Mouse (Mus musculus) intestine, embryonic 15.5 days (tissue): ENCODE data around the gene Antxr1. TPM values are rescaled to one million over a fixed set of nuclear protein-coding genes. Genes with fewer than 3 reads are reported as not detected.

ENCODE experiments used
- ATAC-seq: fragments of 200-750 bp; cut with Nextera tagmentation; 2 replicates; pipeline ENCODE4 v1.8.0; 2017; ENCODE audit warnings: moderate TSS enrichment, moderate library complexity
- H3K27ac ChIP-seq: fragments of 300-500 bp; sonication (generic); 2 replicates; pipeline ENCODE4 v1.5.1; 2015; ENCODE audit warnings: mild to moderate bottlenecking, inconsistent platforms
- H3K27me3 ChIP-seq: fragments of 300-500 bp; sonication (generic); replicated peaks from 2 replicates; pipeline ENCODE4 v1.6.1; 2015; ENCODE audit warnings: inconsistent platforms
- H3K36me3 ChIP-seq: fragments of 300-500 bp; sonication (generic); 2 replicates; pipeline ENCODE4 v1.6.1; 2015; ENCODE audit warnings: inconsistent platforms
- H3K4me1 ChIP-seq: fragments of 300-500 bp; sonication (generic); replicated peaks from 2 replicates; pipeline ENCODE4 v1.6.1; 2015; ENCODE audit warnings: inconsistent platforms
- H3K4me2 ChIP-seq: fragments of 300-500 bp; sonication (generic); replicated peaks from 2 replicates; pipeline ENCODE4 v1.6.1; 2015; ENCODE audit warnings: mild to moderate bottlenecking, inconsistent platforms
- H3K4me3 ChIP-seq: fragments of 300-500 bp; sonication (generic); replicated peaks from 2 replicates; pipeline ENCODE4 v1.5.1; 2015; ENCODE audit warnings: inconsistent platforms
- H3K9ac ChIP-seq: fragments of 300-500 bp; sonication (generic); 2 replicates; pipeline ENCODE4 v1.6.1; 2015; ENCODE audit warnings: inconsistent platforms
- H3K9me3 ChIP-seq: fragments of 300-500 bp; sonication (generic); 2 replicates; pipeline ENCODE4 v1.6.1; 2016; ENCODE audit warnings: inconsistent platforms
- WGBS: fragments of 180-500 bp; shearing (Covaris S2); methylation state at CpG from one replicate; pipeline ENCODE4 v1.1.7; 2015; 5-methylcytosine and 5-hydroxymethylcytosine counted together
- polyA plus RNA-seq: library from polyadenylated mRNA; unstranded; fragments of >200 nt; fragmentation: Nextera tagmentation; extraction: Ambion mirVana; gene quantifications from 2 replicates; pipeline ENCODE4 v1.2.1, GENCODE M21; 2015

The Antxr1 gene
- polyA plus RNA-seq, 1 experiment from 2014 or later = 5.9 TPM

- no peak overlapping the region for H3K27ac ChIP-seq
- no peaks in the 10 kb centered on the region for H3K27me3 ChIP-seq
- no peaks in the 10 kb centered on the region for H3K36me3 ChIP-seq
- ATAC-seq = no peak
- no peak overlapping the region for H3K4me3 ChIP-seq
- H3K9ac ChIP-seq = no peak overlapping the region
- no peak overlapping the region for H3K4me2 ChIP-seq
- no peaks in the 10 kb centered on the region for H3K4me1 ChIP-seq
- H3K9me3 ChIP-seq = no peaks in the 10 kb centered on the region
- 79% methylated on average over 12 of the region's 12 CpGs for WGBS
These were observed 168.8 kb downstream of the Antxr1 start for GRCm38 (mm10) chr6:87166673-87167305.

DNA sequence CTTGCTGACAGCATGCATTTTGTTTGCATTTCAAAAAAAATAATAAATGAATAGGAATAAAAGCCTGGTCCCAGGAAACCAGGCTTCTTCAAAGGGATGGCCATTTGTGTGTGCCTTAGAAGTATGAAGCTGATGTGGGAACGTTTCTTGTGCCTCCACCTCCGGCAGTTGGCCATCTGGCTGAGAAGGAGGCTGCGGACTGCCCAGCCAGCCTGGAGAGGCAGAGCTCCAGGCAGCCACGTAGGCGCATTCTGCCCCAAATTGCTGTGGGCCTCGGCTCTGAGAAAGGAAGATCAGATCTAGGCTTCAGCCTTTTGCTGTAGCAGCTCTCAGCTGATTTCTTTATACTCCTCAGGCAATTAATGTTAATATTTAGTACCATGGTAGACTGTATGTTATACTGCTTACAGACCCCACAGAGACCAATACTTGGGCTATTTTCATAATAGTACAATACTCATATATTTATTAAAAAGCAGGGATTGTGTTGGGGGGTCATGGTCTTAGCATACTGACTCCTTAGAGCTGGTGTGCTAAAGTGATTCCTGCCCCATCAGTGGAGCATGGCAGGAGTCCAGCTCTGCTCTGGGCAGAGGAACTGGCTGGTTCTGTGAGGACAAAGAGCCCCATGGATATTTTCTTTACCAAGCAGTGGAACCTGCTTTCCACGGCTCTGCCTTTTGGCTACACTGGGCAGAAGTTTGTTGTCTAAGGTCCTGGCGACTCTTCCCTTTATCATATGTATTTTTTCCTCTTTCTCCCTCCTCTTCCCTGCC lies 169.9 kb downstream of the Antxr1 start:
- Histone ChIP-seq H3K4me2 (no peak overlapping the region), H3K27ac (no peak overlapping the region), H3K4me1 (no peaks in the 10 kb centered on the region), H3K9me3 (no peaks in the 10 kb centered on the region), H3K36me3 (no peaks in the 10 kb centered on the region), H3K27me3 (no peaks in the 10 kb centered on the region), H3K9ac (no peak overlapping the region), H3K4me3 (no peak overlapping the region)
- no peak for ATAC-seq
- 76% methylated on average over 8 of the region's 8 CpGs for WGBS

DNA sequence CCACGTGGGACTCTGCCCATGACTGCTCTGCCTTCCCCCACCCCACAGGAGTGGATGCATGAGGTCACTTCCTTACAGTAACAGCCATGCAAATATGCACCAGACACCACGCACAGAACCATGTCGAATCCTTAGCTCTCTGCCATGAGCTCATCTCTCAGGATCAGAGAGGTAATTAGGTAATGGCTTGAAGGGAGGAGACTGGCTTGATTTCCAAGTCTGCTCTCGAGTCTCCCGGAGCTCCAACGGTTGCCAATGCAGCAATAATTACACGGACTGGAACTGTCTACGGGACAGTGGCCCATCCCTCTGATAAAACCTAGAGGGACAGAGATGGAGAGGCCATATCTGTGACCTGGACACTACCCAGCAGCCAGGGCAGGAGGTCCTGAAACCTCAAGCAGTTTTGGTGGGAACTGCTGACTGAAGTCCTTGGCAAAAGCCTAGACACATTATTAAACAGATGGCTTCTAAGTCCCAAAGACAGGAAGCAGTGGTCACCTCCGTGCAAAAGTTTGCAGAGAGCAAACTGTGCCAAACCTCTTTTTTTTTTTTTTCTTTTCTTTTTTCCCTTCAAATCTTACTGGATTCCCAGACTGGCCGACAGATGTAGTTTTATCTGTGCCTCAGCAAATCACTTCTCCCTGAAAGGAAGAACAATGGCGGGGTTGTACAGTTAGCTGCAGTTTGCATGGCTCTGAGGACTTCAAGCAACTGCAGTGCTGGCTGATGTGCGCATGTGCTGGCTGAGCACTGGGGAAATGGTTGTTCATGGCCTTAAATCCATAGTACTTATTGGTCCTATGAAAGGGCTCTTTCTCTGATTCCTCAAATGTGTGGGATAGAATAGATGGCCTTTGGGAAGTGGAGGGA lies 174.0 kb downstream of the Antxr1 start:
- Histone ChIP-seq H3K36me3 (no peaks in the 10 kb centered on the region), H3K9me3 (no peaks in the 10 kb centered on the region), H3K9ac (no peak overlapping the region), H3K27me3 (no peaks in the 10 kb centered on the region), H3K4me1 (no peaks in the 10 kb centered on the region), H3K4me3 (no peak overlapping the region), H3K4me2 (no peak overlapping the region), H3K27ac (no peak overlapping the region)
- 61% methylated on average over 12 of the region's 12 CpGs for whole genome bisulfite sequencing
- peak; percentile 39; the same call in 1 of the 2 replicates for ATAC-seq

GRCm38 (mm10) chr6:87160196-87160595 lies 175.4 kb downstream of the Antxr1 start:
- H3K9ac ChIP-seq = no peak overlapping the region
- no peaks in the 10 kb centered on the region for H3K27me3 ChIP-seq
- H3K4me3 ChIP-seq = no peak overlapping the region
- 74% methylated on average over 5 of the region's 5 CpGs for WGBS
- no peak for ATAC-seq
- no peak overlapping the region for H3K4me2 ChIP-seq
- no peaks in the 10 kb centered on the region for H3K36me3 ChIP-seq
- no peaks in the 10 kb centered on the region for H3K4me1 ChIP-seq
- no peaks in the 10 kb centered on the region for H3K9me3 ChIP-seq
- no peak overlapping the region for H3K27ac ChIP-seq

GRCm38 (mm10) chr6:87158062-87158623 lies 177.5 kb downstream of the Antxr1 start:
- no peak overlapping the region for H3K4me2 ChIP-seq
- no peaks in the 10 kb centered on the region for H3K4me1 ChIP-seq
- H3K9me3 ChIP-seq = no peaks in the 10 kb centered on the region
- no peak overlapping the region for H3K27ac ChIP-seq
- H3K4me3 ChIP-seq = no peak overlapping the region
- H3K9ac ChIP-seq = no peak overlapping the region
- no peaks in the 10 kb centered on the region for H3K27me3 ChIP-seq
- ATAC-seq = no peak
- H3K36me3 ChIP-seq = no peaks in the 10 kb centered on the region
- 83% methylated on average over 7 of the region's 7 CpGs for WGBS

DNA sequence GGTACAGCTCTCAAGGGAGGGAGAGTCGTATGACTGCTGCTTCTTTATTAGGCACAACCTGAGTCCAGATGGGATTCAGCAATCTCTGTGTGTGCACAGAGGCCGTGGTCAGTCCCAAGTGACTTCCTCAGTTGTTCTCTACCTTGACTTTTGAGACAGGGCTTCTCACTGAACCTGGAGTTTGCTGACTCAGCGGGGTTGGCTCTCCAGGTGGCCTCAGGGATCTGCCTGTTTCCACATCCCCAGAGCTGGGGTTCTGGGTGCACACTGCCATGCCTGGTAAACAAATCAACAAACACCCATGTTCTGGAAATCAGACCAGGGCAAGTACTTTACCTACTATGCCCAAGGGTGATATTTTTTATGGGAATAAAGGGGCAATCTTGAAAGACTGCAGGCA lies 181.8 kb downstream of the Antxr1 start:
- WGBS = 83% methylated on average over 3 of the region's 3 CpGs
- H3K9me3 ChIP-seq = no peaks in the 10 kb centered on the region
- H3K4me3 ChIP-seq = no peak overlapping the region
- H3K4me2 ChIP-seq = no peak overlapping the region
- no peaks in the 10 kb centered on the region for H3K27me3 ChIP-seq
- no peak overlapping the region for H3K27ac ChIP-seq
- no peak for ATAC-seq
- H3K9ac ChIP-seq = no peak overlapping the region
- H3K36me3 ChIP-seq = no peaks in the 10 kb centered on the region
- no peaks in the 10 kb centered on the region for H3K4me1 ChIP-seq

DNA sequence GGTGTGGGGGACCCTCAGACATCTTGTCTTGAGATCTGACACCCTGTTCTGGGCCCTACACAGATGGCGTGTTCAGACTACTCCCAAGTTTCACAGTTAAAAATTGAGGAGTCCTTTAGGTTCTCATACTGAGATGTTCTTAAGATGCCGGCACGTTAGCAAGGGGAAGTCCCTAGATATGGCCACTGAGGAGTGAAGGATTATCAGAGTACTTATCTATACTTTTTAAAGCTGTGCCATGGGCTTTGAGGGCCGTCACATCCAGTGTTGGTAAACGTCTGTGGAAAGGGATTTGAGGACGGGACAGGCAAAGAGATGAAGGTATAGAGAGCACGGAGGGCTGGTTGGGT lies 182.4 kb downstream of the Antxr1 start:
- Histone ChIP-seq H3K27me3 (no peaks in the 10 kb centered on the region), H3K36me3 (no peaks in the 10 kb centered on the region), H3K27ac (no peak overlapping the region), H3K9ac (no peak overlapping the region), H3K4me2 (no peak overlapping the region), H3K9me3 (no peaks in the 10 kb centered on the region), H3K4me1 (no peaks in the 10 kb centered on the region), H3K4me3 (no peak overlapping the region)
- no peak for ATAC-seq
- WGBS = 72% methylated on average over 7 of the region's 7 CpGs

- no peak overlapping the region for H3K4me2 ChIP-seq
- no peaks in the 10 kb centered on the region for H3K36me3 ChIP-seq
- no peaks in the 10 kb centered on the region for H3K4me1 ChIP-seq
- no peaks in the 10 kb centered on the region for H3K27me3 ChIP-seq
- no peak overlapping the region for H3K27ac ChIP-seq
- no peak; the same call in 1 of the 2 replicates for ATAC-seq
- H3K9ac ChIP-seq = no peak overlapping the region
- no peak overlapping the region for H3K4me3 ChIP-seq
- WGBS = 68% methylated on average over 21 of the region's 21 CpGs
- H3K9me3 ChIP-seq = no peaks in the 10 kb centered on the region
These were observed 183.0 kb downstream of the Antxr1 start for GRCm38 (mm10) chr6:87152461-87153230.

DNA sequence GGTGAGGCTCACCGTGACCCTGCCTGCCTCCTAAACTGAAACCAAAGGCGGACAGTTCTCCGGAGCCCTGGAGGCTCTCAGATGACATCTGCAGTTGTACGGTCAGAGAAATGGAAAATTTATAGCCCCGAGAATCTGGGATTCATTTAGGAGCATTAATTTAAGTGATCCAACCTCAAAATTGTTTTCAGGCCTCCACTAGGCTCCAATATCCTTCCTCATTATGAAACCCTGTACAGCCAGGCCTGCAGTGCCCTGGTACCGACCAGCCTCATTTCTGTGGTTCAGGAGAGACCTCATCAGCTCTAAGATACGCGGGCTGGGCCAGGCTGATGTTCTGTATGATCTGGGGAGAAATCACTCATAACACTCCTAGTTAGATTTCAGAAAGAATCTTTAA lies 184.2 kb downstream of the Antxr1 start:
- Histone ChIP-seq H3K4me3 (no peak overlapping the region), H3K4me2 (no peak overlapping the region), H3K27me3 (no peaks in the 10 kb centered on the region), H3K9ac (no peak overlapping the region), H3K4me1 (no peaks in the 10 kb centered on the region), H3K9me3 (no peaks in the 10 kb centered on the region), H3K27ac (no peak overlapping the region), H3K36me3 (no peaks in the 10 kb centered on the region)
- ATAC-seq = no peak
- 89% methylated on average over 8 of the region's 8 CpGs for WGBS

DNA sequence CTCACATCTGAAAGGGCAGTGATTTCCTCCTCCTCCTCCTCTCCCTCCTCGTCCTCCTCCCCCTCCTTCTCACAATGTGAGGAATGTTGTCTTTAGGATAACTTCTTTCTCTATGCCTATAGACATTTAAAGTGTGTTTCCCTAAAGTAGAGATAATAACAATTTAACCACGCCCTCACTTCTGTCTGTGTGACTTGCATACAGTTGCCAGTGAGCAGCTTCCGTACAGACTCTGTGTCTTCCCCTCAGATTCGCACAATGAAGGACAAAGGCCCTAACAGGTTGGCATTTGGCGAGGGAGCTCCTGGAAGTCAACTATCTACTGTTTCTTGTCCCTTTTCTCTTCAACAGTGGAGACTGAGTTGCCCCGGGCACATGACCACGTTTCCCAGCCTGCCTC lies 185.2 kb downstream of the Antxr1 start:
- Histone ChIP-seq H3K4me2 (no peak overlapping the region), H3K9me3 (no peaks in the 10 kb centered on the region), H3K4me3 (no peak overlapping the region), H3K27me3 (no peaks in the 10 kb centered on the region), H3K4me1 (no peaks in the 10 kb centered on the region), H3K36me3 (no peaks in the 10 kb centered on the region), H3K9ac (no peak overlapping the region), H3K27ac (no peak overlapping the region)
- 75% methylated on average over 7 of the region's 7 CpGs for WGBS
- no peak for ATAC-seq

DNA sequence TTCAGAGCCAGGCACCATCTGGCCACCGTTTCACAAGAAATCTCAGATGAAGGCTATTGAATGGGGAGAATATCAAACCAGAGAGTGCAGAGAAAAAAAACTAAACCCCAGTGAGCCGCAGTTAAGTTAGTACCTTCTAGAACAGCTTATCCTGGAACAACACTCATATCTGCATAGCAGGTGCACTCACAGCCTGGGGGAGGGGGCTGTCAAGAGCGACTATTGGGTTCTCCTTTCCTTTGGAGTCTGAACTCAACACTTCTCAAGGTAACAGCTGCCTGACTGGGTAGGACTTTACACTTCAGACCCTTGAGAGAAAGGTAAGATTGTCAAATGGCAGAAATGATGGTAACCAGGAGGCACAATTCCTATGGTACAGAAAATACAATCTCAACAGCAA lies 187.7 kb downstream of the Antxr1 start:
- 80% methylated on average over 3 of the region's 3 CpGs for WGBS
- Histone ChIP-seq H3K9me3 (no peaks in the 10 kb centered on the region), H3K4me1 (no peaks in the 10 kb centered on the region), H3K36me3 (no peaks in the 10 kb centered on the region), H3K27ac (no peak overlapping the region), H3K4me3 (no peak overlapping the region), H3K4me2 (no peak overlapping the region), H3K9ac (no peak overlapping the region), H3K27me3 (no peaks in the 10 kb centered on the region)
- no peak for ATAC-seq

DNA sequence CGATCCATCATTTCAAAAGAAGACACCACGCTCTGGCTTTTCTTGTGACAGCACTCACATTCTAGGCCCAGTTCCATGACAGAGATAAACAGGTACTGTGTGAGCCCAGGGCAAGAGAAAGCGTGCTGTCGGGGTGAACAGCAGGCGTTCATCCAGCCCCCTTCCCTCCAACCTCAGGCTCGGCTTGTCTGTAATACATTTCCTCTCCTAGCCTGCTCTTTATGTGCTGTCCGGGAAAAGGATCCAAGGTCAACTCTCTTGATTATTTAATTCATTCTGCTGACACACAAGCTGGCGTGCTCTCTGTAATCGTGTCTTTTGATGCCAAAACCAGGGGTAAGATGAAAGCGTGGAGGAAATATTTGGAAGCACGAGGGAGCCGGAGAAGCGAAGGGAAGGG lies 192.0 kb downstream of the Antxr1 start:
- Histone ChIP-seq H3K9ac (no peak overlapping the region), H3K4me2 (no peak overlapping the region), H3K36me3 (no peaks in the 10 kb centered on the region), H3K27me3 (no peaks in the 10 kb centered on the region), H3K4me3 (no peak overlapping the region), H3K4me1 (no peaks in the 10 kb centered on the region), H3K27ac (no peak overlapping the region), H3K9me3 (no peaks in the 10 kb centered on the region)
- WGBS = 55% methylated on average over 13 of the region's 13 CpGs
- ATAC-seq = no peak; the same call in 1 of the 2 replicates
